In the genomic region with DNA sequence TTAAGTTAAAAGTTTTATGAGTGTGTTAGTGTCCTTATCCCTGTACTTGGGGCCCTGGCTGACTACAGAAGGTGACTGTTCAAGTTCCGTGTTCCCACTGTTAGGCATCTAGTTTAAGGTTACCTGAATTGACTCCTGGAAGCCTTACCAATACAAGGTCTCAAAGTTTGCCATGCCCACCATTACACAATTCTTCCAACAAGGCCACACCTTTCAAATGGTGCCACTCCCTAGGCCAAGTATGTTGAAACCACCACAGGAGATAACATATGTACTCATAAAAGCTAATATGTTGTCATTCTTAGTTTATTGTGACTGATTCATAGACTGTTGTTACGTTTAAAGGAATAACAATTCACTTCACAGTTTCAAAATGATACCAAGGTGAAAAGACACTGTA, we compare ENCODE assay signal across 28 mouse cellular contexts.
DNase-seq lines count a peak whose midpoint lies in the region; ATAC-seq and TF ChIP-seq lines count a peak whose summit lies in the region.
"Had no signal": no experiment of that assay in that cellular context is flagged by ENCODE, and none has a peak within 500 bp of the region (broad histone marks: within the 10 kb centered on the region; RNA-seq: fewer than 3 reads in every experiment).

No protein-coding gene starts in this region.

- H3K4me1 ChIP-seq in liver, adult 2 months (ENCODE audit: control insufficient read depth, insufficient read depth, low read length), result no peaks in the 10 kb centered on the region
- no peaks in the 10 kb centered on the region for H3K4me1 ChIP-seq in liver, postnatal 0 days (ENCODE audit: insufficient read depth)
- no peaks in the 10 kb centered on the region for H3K4me1 ChIP-seq in intestine, postnatal 0 days (replicated peaks; ENCODE audit: control insufficient read depth, insufficient read depth, low read length)
- no peaks in the 10 kb centered on the region for H3K4me1 ChIP-seq in stomach, postnatal 0 days (replicated peaks; ENCODE audit: control insufficient read depth, insufficient read depth)
- no peaks in the 10 kb centered on the region for H3K4me1 ChIP-seq in heart, adult 2 months (ENCODE audit: control insufficient read depth, insufficient read depth, low read length)
- H3K4me1 ChIP-seq: embryonic facial prominence, embryonic 13.5 days; embryonic facial prominence, embryonic 15.5 days; forebrain, embryonic 10.5 days; forebrain, embryonic 12.5 days had no signal

- DNase-seq in liver, adult 2 months (ENCODE audit: extremely low read depth, low read depth, low spot score), result peak; percentile 4
- no peak for DNase-seq in liver, postnatal 0 days
- DNase-seq in stomach, postnatal 0 days (ENCODE audit: low spot score), result no peak
- DNase-seq in heart, adult 2 months, result no peak
- DNase-seq in left cerebral cortex, adult 2 months (ENCODE audit: extremely low spot score in 1 of 2, low spot score in 2 of 2), result no peak
- DNase-seq: adrenal gland, adult 8-10 months; adrenal gland, postnatal 14 days; adrenal gland, postnatal 36 days; B cell, adult 2 months; cerebellum, adult 11-12 months; cerebellum, adult 2 months; cerebellum, adult 9-11 months; cerebellum, postnatal 14 days; cerebellum, postnatal 36 days; embryo, embryonic 11 days had no signal

- H3K27me3 ChIP-seq in liver, adult 2 months (ENCODE audit: control insufficient read depth, insufficient read depth, low read length), result no peaks in the 10 kb centered on the region
- no peaks in the 10 kb centered on the region for H3K27me3 ChIP-seq in liver, postnatal 0 days (ENCODE audit: insufficient read depth, low read length)
- H3K27me3 ChIP-seq in intestine, postnatal 0 days (replicated peaks; ENCODE audit: control insufficient read depth, insufficient read depth, low read length), result no peaks in the 10 kb centered on the region
- H3K27me3 ChIP-seq in stomach, postnatal 0 days (ENCODE audit: control insufficient read depth, insufficient read depth, low read length), result no peaks in the 10 kb centered on the region
- no peaks in the 10 kb centered on the region for H3K27me3 ChIP-seq in heart, adult 2 months (ENCODE audit: control insufficient read depth, insufficient read depth, low read length)
- H3K27me3 ChIP-seq: CH12.LX; embryonic facial prominence, embryonic 13.5 days; embryonic facial prominence, embryonic 15.5 days; forebrain, embryonic 12.5 days; Patski had no signal

- no peaks in the 10 kb centered on the region for H3K79me2 ChIP-seq in liver, adult 2 months (ENCODE audit: control insufficient read depth, insufficient read depth, low read length)
- no peaks in the 10 kb centered on the region for H3K79me2 ChIP-seq in heart, adult 2 months (replicated peaks; ENCODE audit: control insufficient read depth, insufficient read depth, low read length)

- no peak overlapping the region for H3K4me2 ChIP-seq in liver, postnatal 0 days (ENCODE audit: low read depth, low read length)
- H3K4me2 ChIP-seq in intestine, postnatal 0 days (replicated peaks; ENCODE audit: low read depth), result no peak overlapping the region
- no peak overlapping the region for H3K4me2 ChIP-seq in stomach, postnatal 0 days (replicated peaks; ENCODE audit: low read depth)
- H3K4me2 ChIP-seq: embryonic facial prominence, embryonic 13.5 days; embryonic facial prominence, embryonic 15.5 days; forebrain, embryonic 12.5 days had no signal

- H3K9me3 ChIP-seq in liver, postnatal 0 days (ENCODE audit: low read length), result no peaks in the 10 kb centered on the region
- H3K9me3 ChIP-seq in intestine, postnatal 0 days (ENCODE audit: control insufficient read depth), result no peaks in the 10 kb centered on the region
- no peaks in the 10 kb centered on the region for H3K9me3 ChIP-seq in stomach, postnatal 0 days (ENCODE audit: control insufficient read depth, low read length)
- H3K9me3 ChIP-seq: embryonic facial prominence, embryonic 13.5 days; embryonic facial prominence, embryonic 15.5 days; forebrain, embryonic 10.5 days; forebrain, embryonic 12.5 days; G1E had no signal

- no peak overlapping the region for H3K9ac ChIP-seq in liver, adult 2 months (ENCODE audit: low read depth, low read length)
- no peak overlapping the region for H3K9ac ChIP-seq in liver, postnatal 0 days (replicated peaks)
- H3K9ac ChIP-seq in intestine, postnatal 0 days (ENCODE audit: low read depth, low read length), result no peak overlapping the region
- H3K9ac ChIP-seq in stomach, postnatal 0 days (ENCODE audit: low read length), result no peak overlapping the region
- no peak overlapping the region for H3K9ac ChIP-seq in heart, adult 2 months (ENCODE audit: low read depth, low read length)
- H3K9ac ChIP-seq: embryonic facial prominence, embryonic 13.5 days; embryonic facial prominence, embryonic 15.5 days; forebrain, embryonic 12.5 days had no signal

- TF ChIP-seq CTCF in liver, adult 2 months (IDR thresholded peaks at IDR 0.05; ENCODE audit: low read depth, low read length), result no peak
- no peak for TF ChIP-seq CTCF in liver, postnatal 0 days (IDR thresholded peaks at IDR 0.05; ENCODE audit: low read depth)
- no peak for TF ChIP-seq CTCF in intestine, postnatal 0 days (IDR thresholded peaks at IDR 0.05; ENCODE audit: low read depth)
- TF ChIP-seq CTCF in stomach, postnatal 0 days (IDR thresholded peaks at IDR 0.05; ENCODE audit: low read depth), result no peak
- no peak for TF ChIP-seq CTCF in heart, adult 2 months (IDR thresholded peaks at IDR 0.05)
- no peak for TF ChIP-seq CTCF in left cerebral cortex, adult 2 months (IDR thresholded peaks at IDR 0.05)

- no peaks in the 10 kb centered on the region for H3K36me3 ChIP-seq in liver, adult 2 months (ENCODE audit: control insufficient read depth, insufficient read depth, low read length)
- no peaks in the 10 kb centered on the region for H3K36me3 ChIP-seq in liver, postnatal 0 days (replicated peaks; ENCODE audit: insufficient read depth, low read length)
- no peaks in the 10 kb centered on the region for H3K36me3 ChIP-seq in intestine, postnatal 0 days (ENCODE audit: control insufficient read depth, insufficient read depth)
- H3K36me3 ChIP-seq in stomach, postnatal 0 days (ENCODE audit: control insufficient read depth, insufficient read depth, low read length), result no peaks in the 10 kb centered on the region
- H3K36me3 ChIP-seq in heart, adult 2 months (ENCODE audit: control insufficient read depth, insufficient read depth, low read length), result no peaks in the 10 kb centered on the region
- H3K36me3 ChIP-seq: embryonic facial prominence, embryonic 13.5 days; embryonic facial prominence, embryonic 15.5 days; forebrain, embryonic 10.5 days; forebrain, embryonic 12.5 days; G1E had no signal

- no peak for ATAC-seq in liver, postnatal 0 days
- peak; percentile 76 for ATAC-seq in intestine, postnatal 0 days
- peak; percentile 83 for ATAC-seq in stomach, postnatal 0 days (ENCODE audit: low FRiP score, low TSS enrichment)
- ATAC-seq: activated CD4-positive, CD25-positive, alpha-beta regulatory T cell, adult 4 months; CD4-positive, CD25-positive, alpha-beta regulatory T cell, adult 4 months; forebrain, embryonic 14.5 days; forebrain, embryonic 16.5 days; Patski had no signal

- H3K27ac ChIP-seq in liver, adult 2 months (replicated peaks; ENCODE audit: insufficient read depth, low read depth, low read length), result no peak overlapping the region
- no peak overlapping the region for H3K27ac ChIP-seq in liver, postnatal 0 days (ENCODE audit: low read depth)
- H3K27ac ChIP-seq in intestine, postnatal 0 days (ENCODE audit: low read depth, low read length), result no peak overlapping the region
- no peak overlapping the region for H3K27ac ChIP-seq in stomach, postnatal 0 days (replicated peaks)
- no peak overlapping the region for H3K27ac ChIP-seq in heart, adult 2 months
- H3K27ac ChIP-seq in left cerebral cortex, adult 2 months, result no peak overlapping the region
- H3K27ac ChIP-seq: embryonic facial prominence, embryonic 13.5 days; embryonic facial prominence, embryonic 15.5 days; forebrain, embryonic 10.5 days; forebrain, embryonic 12.5 days had no signal

- no peak for TF ChIP-seq EP300 in liver, postnatal 0 days (IDR thresholded peaks at IDR 0.05; ENCODE audit: low read depth)
- TF ChIP-seq EP300 in stomach, postnatal 0 days (optimal IDR thresholded peaks at IDR 0.05), result no peak
- no peak for TF ChIP-seq EP300 in heart, adult 2 months (IDR thresholded peaks at IDR 0.05; ENCODE audit: insufficient read depth, low read depth, low read length)

- TF ChIP-seq POLR2A in liver, adult 2 months (IDR thresholded peaks at IDR 0.05; ENCODE audit: extremely low read depth, insufficient read depth, low read length), result no peak
- no peak for TF ChIP-seq POLR2A in heart, adult 2 months (IDR thresholded peaks at IDR 0.05; ENCODE audit: insufficient read depth, low read depth, low read length)

- WGBS in liver, adult 2 months, result 65% methylated on average over 2 of the region's 2 CpGs
- 68% methylated on average over 2 of the region's 2 CpGs for WGBS in liver, postnatal 0 days (ENCODE audit: insufficient replicate concordance)
- WGBS in intestine, postnatal 0 days, result 38% methylated on average over 2 of the region's 2 CpGs
- WGBS in stomach, postnatal 0 days, result 56% methylated on average over 2 of the region's 2 CpGs
- 70% methylated on average over 2 of the region's 2 CpGs for WGBS in heart, adult 2 months

- H3K4me3 ChIP-seq in liver, adult 2 months (ENCODE audit: insufficient read depth, low read depth, low read length), result no peak overlapping the region
- no peak overlapping the region for H3K4me3 ChIP-seq in liver, postnatal 0 days (ENCODE audit: low read depth, low read length)
- H3K4me3 ChIP-seq in intestine, postnatal 0 days (ENCODE audit: low read depth, low read length), result no peak overlapping the region
- H3K4me3 ChIP-seq in stomach, postnatal 0 days (ENCODE audit: low read depth, low read length), result no peak overlapping the region
- H3K4me3 ChIP-seq in heart, adult 2 months, result no peak overlapping the region
- no peak overlapping the region for H3K4me3 ChIP-seq in left cerebral cortex, adult 2 months
- H3K4me3 ChIP-seq: embryonic facial prominence, embryonic 13.5 days; embryonic facial prominence, embryonic 15.5 days; erythroblast, embryonic 14.5 days; forebrain, embryonic 10.5 days; forebrain, embryonic 12.5 days had no signal

- intact Hi-C loops in heart, adult 2 months (cut with DNase I), result no loop called here
- intact Hi-C loops in left cerebral cortex, adult 2 months (cut with DNase I), result no loop called here
